Mouse (Mus musculus) embryonic facial prominence, embryonic 15.5 days (tissue): ENCODE measurements around the gene Stat4. TPM values are rescaled to one million over a fixed set of nuclear protein-coding genes. Genes with fewer than 3 reads are reported as not detected.

Source experiments
- ATAC-seq: fragments of 200-750 bp; cut with Nextera tagmentation; 2 replicates; pipeline ENCODE4 v1.8.0; 2017; ENCODE audit warnings: low read depth, moderate TSS enrichment; ENCODE audit not compliant: insufficient number of reproducible peaks, low FRiP score, low TSS enrichment
- H3K27ac ChIP-seq: fragments of 300-500 bp; sonication (generic); replicated peaks from 2 replicates; pipeline ENCODE4 v1.5.1; 2015; ENCODE audit warnings: mild to moderate bottlenecking, inconsistent platforms
- H3K27me3 ChIP-seq: fragments of 300-500 bp; sonication (generic); 2 replicates; pipeline ENCODE4 v1.6.1; 2015; ENCODE audit warnings: inconsistent platforms
- H3K36me3 ChIP-seq: fragments of 300-500 bp; sonication (generic); 2 replicates; pipeline ENCODE4 v1.6.1; 2015; ENCODE audit warnings: mild to moderate bottlenecking, inconsistent platforms
- H3K4me1 ChIP-seq: fragments of 300-500 bp; sonication (generic); 2 replicates; pipeline ENCODE4 v1.6.1; 2015; ENCODE audit warnings: inconsistent platforms
- H3K4me2 ChIP-seq: fragments of 300-500 bp; sonication (generic); replicated peaks from 2 replicates; pipeline ENCODE4 v1.6.1; 2015; ENCODE audit warnings: mild to moderate bottlenecking, inconsistent platforms
- H3K4me3 ChIP-seq: fragments of 300-500 bp; sonication (generic); replicated peaks from 2 replicates; pipeline ENCODE4 v1.5.1; 2015; ENCODE audit warnings: mild to moderate bottlenecking, inconsistent platforms
- H3K9ac ChIP-seq: fragments of 300-500 bp; sonication (generic); 2 replicates; pipeline ENCODE4 v1.6.1; 2015; ENCODE audit warnings: inconsistent platforms
- H3K9me3 ChIP-seq: fragments of 300-500 bp; sonication (generic); replicated peaks from 2 replicates; pipeline ENCODE4 v1.6.1; 2016; ENCODE audit warnings: inconsistent platforms
- WGBS: fragments of 180-500 bp; shearing (Covaris S2); methylation state at CpG from one replicate; pipeline ENCODE4 v1.1.7; 2015; 5-methylcytosine and 5-hydroxymethylcytosine counted together
- polyA plus RNA-seq: library from polyadenylated mRNA; unstranded; fragments of >200 nt; fragmentation: Nextera tagmentation; extraction: Ambion mirVana; gene quantifications from 2 replicates; pipeline ENCODE4 v1.2.1, GENCODE M21; 2015

The Stat4 gene
- polyA plus RNA-seq, 1 experiment from 2014 or later, result 1.0 TPM

GRCm38 (mm10) chr1:52146214-52146970, 159.4 kb downstream of the Stat4 start:
- ATAC-seq, result peak; percentile 52; the same call in 1 of the 2 replicates
- no peaks in the 10 kb centered on the region for H3K9me3 ChIP-seq
- H3K9ac ChIP-seq, result no peak overlapping the region
- H3K4me1 ChIP-seq, result peaks cover 39% of the 10 kb centered on the region
- no peaks in the 10 kb centered on the region for H3K27me3 ChIP-seq
- peaks cover 9% of the 10 kb centered on the region; the same call in 1 of the 2 replicates for H3K36me3 ChIP-seq
- H3K27ac ChIP-seq, result no peak overlapping the region
- WGBS, result 54% methylated on average over 12 of the region's 12 CpGs
- no peak overlapping the region for H3K4me3 ChIP-seq
- no peak overlapping the region for H3K4me2 ChIP-seq

- Histone ChIP-seq H3K4me1 (peaks cover 39% of the 10 kb centered on the region), H3K27me3 (no peaks in the 10 kb centered on the region), H3K36me3 (peaks cover 9% of the 10 kb centered on the region; the same call in 1 of the 2 replicates), H3K4me3 (no peak overlapping the region), H3K4me2 (no peak overlapping the region), H3K9ac (no peak overlapping the region), H3K27ac (no peak overlapping the region), H3K9me3 (no peaks in the 10 kb centered on the region)
- WGBS, result 65% methylated on average over 2 of the region's 2 CpGs
- no peak for ATAC-seq
Measured at GRCm38 (mm10) chr1:52147431-52147830, 160.5 kb downstream of the Stat4 start.

- H3K4me3 ChIP-seq, result no peak overlapping the region
- no peak for ATAC-seq
- H3K9ac ChIP-seq, result no peak overlapping the region
- peaks cover 39% of the 10 kb centered on the region for H3K4me1 ChIP-seq
- no peak overlapping the region for H3K4me2 ChIP-seq
- H3K36me3 ChIP-seq, result peaks cover 9% of the 10 kb centered on the region; the same call in 1 of the 2 replicates
- no peaks in the 10 kb centered on the region for H3K9me3 ChIP-seq
- H3K27me3 ChIP-seq, result no peaks in the 10 kb centered on the region
- 41% methylated on average over 7 of the region's 7 CpGs for WGBS
- H3K27ac ChIP-seq, result no peak overlapping the region
Measured at GRCm38 (mm10) chr1:52148178-52148577, 161.2 kb downstream of the Stat4 start.

DNA sequence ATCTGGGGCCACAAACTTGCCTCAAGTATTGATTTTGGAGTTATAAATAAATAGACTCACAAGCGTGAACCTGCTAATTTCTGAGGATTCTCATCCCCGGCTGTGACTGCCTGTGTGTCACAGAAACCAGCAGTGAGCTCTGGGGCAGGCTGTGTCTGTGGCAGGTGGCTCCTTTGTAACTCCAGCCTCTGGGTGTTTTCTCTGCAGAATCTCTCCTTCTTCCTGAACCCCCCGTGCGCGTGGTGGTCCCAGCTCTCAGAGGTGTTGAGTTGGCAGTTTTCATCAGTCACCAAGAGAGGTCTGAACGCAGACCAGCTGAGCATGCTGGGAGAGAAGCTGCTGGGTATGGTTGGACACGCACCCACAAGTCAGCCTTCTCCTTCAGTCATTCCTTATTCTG, 161.7 kb downstream of the Stat4 start:
- Histone ChIP-seq H3K27me3 (no peaks in the 10 kb centered on the region), H3K4me2 (no peak overlapping the region), H3K36me3 (peaks cover 10% of the 10 kb centered on the region; the same call in 1 of the 2 replicates), H3K9ac (no peak overlapping the region), H3K4me3 (no peak overlapping the region), H3K9me3 (no peaks in the 10 kb centered on the region), H3K4me1 (peaks cover 36% of the 10 kb centered on the region), H3K27ac (no peak overlapping the region)
- 55% methylated on average over 7 of the region's 7 CpGs for WGBS
- ATAC-seq, result no peak

GRCm38 (mm10) chr1:52149934-52150346, 163.0 kb downstream of the Stat4 start:
- H3K9ac ChIP-seq, result no peak overlapping the region
- no peaks in the 10 kb centered on the region for H3K9me3 ChIP-seq
- H3K4me2 ChIP-seq, result no peak overlapping the region
- H3K36me3 ChIP-seq, result peaks cover 8% of the 10 kb centered on the region; the same call in 1 of the 2 replicates
- peaks cover 34% of the 10 kb centered on the region for H3K4me1 ChIP-seq
- no peaks in the 10 kb centered on the region for H3K27me3 ChIP-seq
- no peak overlapping the region for H3K27ac ChIP-seq
- ATAC-seq, result peak; percentile 80
- WGBS, result 9% methylated on average over 9 of the region's 9 CpGs
- H3K4me3 ChIP-seq, result no peak overlapping the region

GRCm38 (mm10) chr1:52150676-52151075, 163.7 kb downstream of the Stat4 start:
- ATAC-seq, result no peak

GRCm38 (mm10) chr1:52151166-52151565, 164.2 kb downstream of the Stat4 start:
- H3K27ac ChIP-seq, result no peak overlapping the region
- no peak for ATAC-seq
- H3K4me1 ChIP-seq, result peaks cover 34% of the 10 kb centered on the region
- 95% methylated on average over 5 of the region's 5 CpGs for WGBS
- H3K27me3 ChIP-seq, result no peaks in the 10 kb centered on the region
- no peak overlapping the region for H3K4me3 ChIP-seq
- no peak overlapping the region for H3K4me2 ChIP-seq
- 0 out of 2 replicates have a peak, but pooled peaks cover 3% of the 10 kb centered on the region for H3K36me3 ChIP-seq
- no peaks in the 10 kb centered on the region for H3K9me3 ChIP-seq
- no peak overlapping the region for H3K9ac ChIP-seq

More at GRCm38 (mm10) chr1:52150676-52151075, 163.7 kb downstream of the Stat4 start:
- Histone ChIP-seq H3K9me3 (no peaks in the 10 kb centered on the region), H3K27ac (no peak overlapping the region), H3K4me1 (peaks cover 34% of the 10 kb centered on the region), H3K36me3 (0 out of 2 replicates have a peak, but pooled peaks cover 3% of the 10 kb centered on the region), H3K4me3 (no peak overlapping the region), H3K4me2 (no peak overlapping the region), H3K9ac (no peak overlapping the region), H3K27me3 (no peaks in the 10 kb centered on the region)
- WGBS, result 58% methylated on average over 11 of the region's 11 CpGs

- no peak overlapping the region for H3K4me2 ChIP-seq
- H3K27me3 ChIP-seq, result no peaks in the 10 kb centered on the region
- no peak overlapping the region for H3K4me3 ChIP-seq
- no peak overlapping the region for H3K9ac ChIP-seq
- peaks cover 34% of the 10 kb centered on the region for H3K4me1 ChIP-seq
- no peaks in the 10 kb centered on the region for H3K9me3 ChIP-seq
- 61% methylated on average over 13 of the region's 13 CpGs for WGBS
- ATAC-seq, result no peak
- no peak overlapping the region for H3K27ac ChIP-seq
- peaks cover 8% of the 10 kb centered on the region; the same call in 1 of the 2 replicates for H3K36me3 ChIP-seq
Measured at GRCm38 (mm10) chr1:52152369-52152768, 165.4 kb downstream of the Stat4 start.

DNA sequence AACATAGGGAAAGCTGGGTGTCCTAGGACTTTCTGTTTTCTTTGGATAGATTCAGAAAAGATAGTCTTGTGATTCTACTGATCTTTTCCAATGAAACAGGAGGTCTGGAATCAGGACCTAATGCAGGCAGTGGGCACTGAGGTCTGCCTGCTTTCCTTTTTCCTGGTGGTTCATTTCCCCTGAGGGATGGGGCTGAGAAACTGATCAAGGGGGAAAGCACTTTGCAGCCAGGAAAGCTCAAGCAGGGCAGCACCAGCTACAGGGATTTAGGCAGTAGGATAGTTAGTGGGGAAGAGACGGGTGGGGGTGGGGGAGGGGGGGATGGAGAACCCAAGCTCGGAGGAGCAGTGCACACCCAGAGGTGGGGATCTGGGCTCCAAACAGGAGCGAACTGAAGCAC, 166.0 kb downstream of the Stat4 start:
- Histone ChIP-seq H3K4me1 (peaks cover 30% of the 10 kb centered on the region), H3K36me3 (peaks cover 13% of the 10 kb centered on the region; the same call in 1 of the 2 replicates), H3K9me3 (no peaks in the 10 kb centered on the region), H3K27ac (no peak overlapping the region), H3K27me3 (no peaks in the 10 kb centered on the region), H3K9ac (no peak overlapping the region), H3K4me3 (no peak overlapping the region), H3K4me2 (no peak overlapping the region)
- WGBS, result 35% methylated on average over 3 of the region's 3 CpGs
- no peak for ATAC-seq

- H3K4me2 ChIP-seq, result no peak overlapping the region
- no peak overlapping the region for H3K27ac ChIP-seq
- H3K4me1 ChIP-seq, result peaks cover 13% of the 10 kb centered on the region
- H3K27me3 ChIP-seq, result no peaks in the 10 kb centered on the region
- H3K4me3 ChIP-seq, result no peak overlapping the region
- H3K36me3 ChIP-seq, result peaks cover 23% of the 10 kb centered on the region; the same call in 1 of the 2 replicates
- H3K9me3 ChIP-seq, result no peaks in the 10 kb centered on the region
- 87% methylated on average over 8 of the region's 8 CpGs for whole genome bisulfite sequencing
- ATAC-seq, result no peak
- H3K9ac ChIP-seq, result no peak overlapping the region
Measured at GRCm38 (mm10) chr1:52154890-52155289, 167.9 kb downstream of the Stat4 start.

DNA sequence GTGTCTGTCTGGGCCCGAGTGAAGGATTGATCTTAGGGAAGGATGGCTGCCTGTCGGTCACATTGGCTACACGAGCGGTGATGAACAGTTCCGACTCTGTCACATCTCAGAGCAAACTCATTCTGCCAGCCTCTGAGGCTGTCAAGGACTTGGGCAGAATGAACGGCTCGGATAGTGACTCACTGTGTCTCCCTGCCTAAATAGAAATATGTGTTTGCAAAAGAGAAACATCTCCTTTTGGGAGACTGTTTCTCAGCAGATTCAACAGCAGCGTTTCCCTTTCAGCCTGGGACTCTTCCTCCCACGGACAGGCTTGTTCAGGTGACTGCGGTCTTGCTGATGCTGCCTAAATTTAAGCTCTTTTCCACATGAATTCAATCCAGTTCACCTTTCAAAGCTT, 169.4 kb downstream of the Stat4 start:
- no peak overlapping the region for H3K27ac ChIP-seq
- H3K36me3 ChIP-seq, result peaks cover 23% of the 10 kb centered on the region; the same call in 1 of the 2 replicates
- 83% methylated on average over 10 of the region's 10 CpGs for WGBS
- H3K4me3 ChIP-seq, result no peak overlapping the region
- H3K9me3 ChIP-seq, result no peaks in the 10 kb centered on the region
- no peak for ATAC-seq
- H3K4me2 ChIP-seq, result no peak overlapping the region
- no peaks in the 10 kb centered on the region for H3K4me1 ChIP-seq
- no peak overlapping the region for H3K9ac ChIP-seq
- no peaks in the 10 kb centered on the region for H3K27me3 ChIP-seq
